Mouse (Mus musculus): ENCODE results near the gene Epb41l1. TPM values are rescaled to one million over a fixed set of nuclear protein-coding genes. Genes with fewer than 3 reads are reported as not detected.
A peak's percentile ranks its signal among the peaks of the same experiment; 100 is the strongest.

Epb41l1 gene
- polyA plus RNA-seq, 1 experiment from 2014 or later = 6.2 TPM

- Histone ChIP-seq H3K36me3 (ENCODE audit: control insufficient read depth, insufficient read depth, low read length) (no peaks in the 10 kb centered on the region), H3K4me1 (ENCODE audit: control insufficient read depth, insufficient read depth, low read length) (peaks cover 8% of the 10 kb centered on the region; the same call in 1 of the 2 replicates), H3K9me3 (ENCODE audit: control insufficient read depth, low read depth, low read length) (no peaks in the 10 kb centered on the region), H3K4me2 (replicated peaks; ENCODE audit: low read depth, low read length) (no peak overlapping the region), H3K27ac (ENCODE audit: low read length) (no peak overlapping the region), H3K4me3 (ENCODE audit: low read depth, low read length) (no peak overlapping the region), H3K9ac (replicated peaks; ENCODE audit: low read depth, low read length) (no peak overlapping the region), H3K27me3 (ENCODE audit: control insufficient read depth, insufficient read depth, low read length) (0 out of 2 replicates have a peak, but pooled peaks cover 9% of the 10 kb centered on the region)
- ATAC-seq (ENCODE audit: insufficient number of reproducible peaks, insufficient read depth, low FRiP score, low read depth) = no peak
- 38% methylated on average over 1 of the region's 1 CpGs for WGBS
These were observed 3.5 kb upstream of the Epb41l1 start for GRCm38 (mm10) chr2:156417194-156417593.

DNA sequence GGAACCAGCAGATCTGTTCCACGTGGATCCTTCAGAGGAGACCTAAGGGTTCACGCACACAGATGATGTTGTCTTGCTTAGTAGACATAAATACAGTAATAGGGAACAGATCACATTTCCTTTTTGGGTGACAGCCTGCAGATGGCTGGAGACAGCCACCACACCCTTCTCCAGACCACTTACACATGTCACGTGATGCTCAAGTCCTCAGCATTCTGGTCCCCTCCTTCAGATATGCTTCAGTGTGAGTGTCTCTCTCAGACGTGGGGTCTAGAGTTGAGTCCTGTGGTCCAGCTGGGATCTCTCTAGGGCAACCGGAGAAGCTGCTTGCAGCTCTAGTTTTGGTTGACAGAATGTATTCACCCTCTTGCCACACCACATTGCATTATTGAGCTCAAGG is 2.2 kb upstream of the Epb41l1 start:
- Histone ChIP-seq H3K4me2 (replicated peaks; ENCODE audit: low read depth, low read length) (no peak overlapping the region), H3K27ac (ENCODE audit: low read length) (no peak overlapping the region), H3K9ac (replicated peaks; ENCODE audit: low read depth, low read length) (no peak overlapping the region), H3K36me3 (ENCODE audit: control insufficient read depth, insufficient read depth, low read length) (no peaks in the 10 kb centered on the region), H3K27me3 (ENCODE audit: control insufficient read depth, insufficient read depth, low read length) (0 out of 2 replicates have a peak, but pooled peaks cover 9% of the 10 kb centered on the region), H3K4me1 (ENCODE audit: control insufficient read depth, insufficient read depth, low read length) (peaks cover 8% of the 10 kb centered on the region), H3K4me3 (ENCODE audit: low read depth, low read length) (no peak overlapping the region), H3K9me3 (ENCODE audit: control insufficient read depth, low read depth, low read length) (no peaks in the 10 kb centered on the region)
- WGBS = 70% methylated on average over 5 of the region's 5 CpGs
- no peak for ATAC-seq (ENCODE audit: insufficient number of reproducible peaks, insufficient read depth, low FRiP score, low read depth)

DNA sequence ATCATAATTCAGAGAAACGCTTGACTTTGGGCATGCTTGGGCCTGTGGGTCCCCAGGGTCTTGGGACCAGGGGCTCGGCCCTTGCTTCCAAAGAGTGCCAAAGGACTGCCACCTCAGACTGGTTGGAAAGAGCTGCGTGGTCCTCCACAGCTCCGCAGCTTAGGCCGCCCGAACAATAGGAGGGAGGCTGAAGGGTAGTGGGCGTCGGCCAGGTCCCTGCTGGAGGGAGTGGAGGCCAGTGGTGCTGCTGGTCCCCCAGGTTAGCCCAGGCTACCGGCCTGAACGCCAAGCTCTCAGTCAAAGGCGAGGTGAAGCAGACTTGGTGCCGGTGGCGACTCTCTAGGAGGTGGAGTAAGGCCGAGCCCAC is 399 bp upstream of the Epb41l1 start:
- Histone ChIP-seq H3K4me2 (replicated peaks; ENCODE audit: low read depth, low read length) (peak overlapping the region; percentile 98), H3K4me3 (ENCODE audit: low read depth, low read length) (peak overlapping the region; percentile 65), H3K9me3 (ENCODE audit: control insufficient read depth, low read depth, low read length) (no peaks in the 10 kb centered on the region), H3K4me1 (ENCODE audit: control insufficient read depth, insufficient read depth, low read length) (peaks cover 9% of the 10 kb centered on the region), H3K27ac (ENCODE audit: low read length) (no peak overlapping the region), H3K9ac (replicated peaks; ENCODE audit: low read depth, low read length) (peak overlapping the region; percentile 72), H3K27me3 (ENCODE audit: control insufficient read depth, insufficient read depth, low read length) (0 out of 2 replicates have a peak, but pooled peaks cover 9% of the 10 kb centered on the region), H3K36me3 (ENCODE audit: control insufficient read depth, insufficient read depth, low read length) (no peaks in the 10 kb centered on the region)
- 16% methylated on average over 14 of the region's 14 CpGs for WGBS
- ATAC-seq (ENCODE audit: insufficient number of reproducible peaks, insufficient read depth, low FRiP score, low read depth) = peak; percentile 5; the same call in 1 of the 2 replicates

- Histone ChIP-seq H3K27me3 (ENCODE audit: control insufficient read depth, insufficient read depth, low read length) (0 out of 2 replicates have a peak, but pooled peaks cover 9% of the 10 kb centered on the region), H3K4me2 (replicated peaks; ENCODE audit: low read depth, low read length) (peak overlapping the region; percentile 98), H3K4me3 (ENCODE audit: low read depth, low read length) (peak overlapping the region; percentile 65), H3K9ac (replicated peaks; ENCODE audit: low read depth, low read length) (peak overlapping the region; percentile 72), H3K9me3 (ENCODE audit: control insufficient read depth, low read depth, low read length) (no peaks in the 10 kb centered on the region), H3K4me1 (ENCODE audit: control insufficient read depth, insufficient read depth, low read length) (peaks cover 11% of the 10 kb centered on the region), H3K27ac (ENCODE audit: low read length) (peak overlapping the region; percentile 49; the same call in 1 of the 2 replicates), H3K36me3 (ENCODE audit: control insufficient read depth, insufficient read depth, low read length) (no peaks in the 10 kb centered on the region)
- WGBS = under 1% methylated on average over 36 of the region's 36 CpGs
- ATAC-seq (ENCODE audit: insufficient number of reproducible peaks, insufficient read depth, low FRiP score, low read depth) = peak; percentile 73
These were observed 837 bp downstream of the Epb41l1 start for GRCm38 (mm10) chr2:156421381-156422110.

DNA sequence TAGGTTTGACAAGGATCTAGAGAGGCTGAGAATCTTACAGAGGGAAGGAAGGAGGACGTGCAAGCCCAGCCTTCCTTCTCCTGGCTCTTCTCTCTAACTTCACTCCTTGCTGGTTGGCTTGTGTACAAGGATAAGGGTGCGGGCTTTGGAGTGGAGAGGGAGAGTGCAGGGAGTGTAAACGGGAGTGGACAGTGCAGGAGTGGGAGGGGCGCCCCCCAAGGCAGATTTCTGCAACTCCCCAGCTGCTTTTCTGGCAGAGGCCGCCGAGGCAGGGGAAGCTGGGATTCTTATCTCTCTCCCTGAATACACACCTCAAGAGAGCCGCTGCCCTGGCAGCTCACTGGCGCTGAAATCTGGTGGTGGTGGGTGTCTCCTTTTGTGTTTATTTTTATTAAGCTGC is 1.9 kb downstream of the Epb41l1 start:
- 3% methylated on average over 7 of the region's 8 CpGs for WGBS
- ATAC-seq (ENCODE audit: insufficient number of reproducible peaks, insufficient read depth, low FRiP score, low read depth) = no peak
- Histone ChIP-seq H3K9me3 (ENCODE audit: control insufficient read depth, low read depth, low read length) (no peaks in the 10 kb centered on the region), H3K4me1 (ENCODE audit: control insufficient read depth, insufficient read depth, low read length) (peaks cover 11% of the 10 kb centered on the region), H3K27me3 (ENCODE audit: control insufficient read depth, insufficient read depth, low read length) (0 out of 2 replicates have a peak, but pooled peaks cover 9% of the 10 kb centered on the region), H3K4me3 (ENCODE audit: low read depth, low read length) (0 out of 2 replicates have a peak overlapping the region, but pooled peaks have one; percentile 5), H3K9ac (replicated peaks; ENCODE audit: low read depth, low read length) (no peak overlapping the region), H3K36me3 (ENCODE audit: control insufficient read depth, insufficient read depth, low read length) (no peaks in the 10 kb centered on the region), H3K4me2 (replicated peaks; ENCODE audit: low read depth, low read length) (0 out of 2 replicates have a peak overlapping the region, but pooled peaks have one; percentile 98), H3K27ac (ENCODE audit: low read length) (no peak overlapping the region)

GRCm38 (mm10) chr2:156423672-156424071 is 3.0 kb downstream of the Epb41l1 start:
- Histone ChIP-seq H3K27ac (ENCODE audit: low read length) (no peak overlapping the region), H3K9ac (replicated peaks; ENCODE audit: low read depth, low read length) (no peak overlapping the region), H3K9me3 (ENCODE audit: control insufficient read depth, low read depth, low read length) (no peaks in the 10 kb centered on the region), H3K4me3 (ENCODE audit: low read depth, low read length) (no peak overlapping the region), H3K4me2 (replicated peaks; ENCODE audit: low read depth, low read length) (no peak overlapping the region), H3K36me3 (ENCODE audit: control insufficient read depth, insufficient read depth, low read length) (no peaks in the 10 kb centered on the region), H3K27me3 (ENCODE audit: control insufficient read depth, insufficient read depth, low read length) (0 out of 2 replicates have a peak, but pooled peaks cover 9% of the 10 kb centered on the region), H3K4me1 (ENCODE audit: control insufficient read depth, insufficient read depth, low read length) (peaks cover 11% of the 10 kb centered on the region)
- no peak for ATAC-seq (ENCODE audit: insufficient number of reproducible peaks, insufficient read depth, low FRiP score, low read depth)
- 78% methylated on average over 4 of the region's 4 CpGs for WGBS

DNA sequence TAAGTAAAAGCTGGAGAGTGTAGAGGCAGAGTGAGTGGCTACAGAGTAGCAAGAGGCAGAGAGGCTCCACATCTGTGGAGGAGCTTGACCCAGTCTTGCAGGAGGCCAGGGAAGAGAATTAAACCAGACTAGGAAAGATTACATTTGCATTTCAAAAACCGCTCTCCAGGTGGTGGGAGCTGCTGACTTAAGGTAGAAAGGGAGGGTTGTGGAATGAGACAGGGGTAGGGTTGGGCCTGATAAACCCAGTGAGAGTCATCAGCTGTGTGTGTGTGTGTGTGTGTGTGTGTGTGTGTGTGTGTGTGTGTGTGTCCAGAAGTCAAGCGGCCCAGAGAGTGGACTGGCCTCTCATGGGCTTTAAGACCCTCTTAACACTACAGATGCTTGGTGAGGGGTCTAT is 4.9 kb downstream of the Epb41l1 start:
- H3K4me2 ChIP-seq (replicated peaks; ENCODE audit: low read depth, low read length) = no peak overlapping the region
- no peaks in the 10 kb centered on the region for H3K9me3 ChIP-seq (ENCODE audit: control insufficient read depth, low read depth, low read length)
- no peak overlapping the region for H3K27ac ChIP-seq (ENCODE audit: low read length)
- ATAC-seq (ENCODE audit: insufficient number of reproducible peaks, insufficient read depth, low FRiP score, low read depth) = no peak
- peaks cover 12% of the 10 kb centered on the region for H3K4me1 ChIP-seq (ENCODE audit: control insufficient read depth, insufficient read depth, low read length)
- H3K4me3 ChIP-seq (ENCODE audit: low read depth, low read length) = no peak overlapping the region
- no peaks in the 10 kb centered on the region for H3K36me3 ChIP-seq (ENCODE audit: control insufficient read depth, insufficient read depth, low read length)
- no peak overlapping the region for H3K9ac ChIP-seq (replicated peaks; ENCODE audit: low read depth, low read length)
- 40% methylated on average over 2 of the region's 2 CpGs for WGBS
- H3K27me3 ChIP-seq (ENCODE audit: control insufficient read depth, insufficient read depth, low read length) = 0 out of 2 replicates have a peak, but pooled peaks cover 6% of the 10 kb centered on the region

GRCm38 (mm10) chr2:156426151-156426550 is 5.4 kb downstream of the Epb41l1 start:
- Histone ChIP-seq H3K27ac (ENCODE audit: low read length) (no peak overlapping the region), H3K4me2 (replicated peaks; ENCODE audit: low read depth, low read length) (no peak overlapping the region), H3K4me3 (ENCODE audit: low read depth, low read length) (no peak overlapping the region), H3K9me3 (ENCODE audit: control insufficient read depth, low read depth, low read length) (no peaks in the 10 kb centered on the region), H3K27me3 (ENCODE audit: control insufficient read depth, insufficient read depth, low read length) (0 out of 2 replicates have a peak, but pooled peaks cover 6% of the 10 kb centered on the region), H3K36me3 (ENCODE audit: control insufficient read depth, insufficient read depth, low read length) (no peaks in the 10 kb centered on the region), H3K9ac (replicated peaks; ENCODE audit: low read depth, low read length) (no peak overlapping the region), H3K4me1 (ENCODE audit: control insufficient read depth, insufficient read depth, low read length) (peaks cover 12% of the 10 kb centered on the region)
- WGBS = 56% methylated on average over 4 of the region's 4 CpGs
- ATAC-seq (ENCODE audit: insufficient number of reproducible peaks, insufficient read depth, low FRiP score, low read depth) = no peak
